Mouse (Mus musculus) C3H10T1/2 (cell line): ENCODE data around the gene Gstz1. TPM values are rescaled to one million over a fixed set of nuclear protein-coding genes. Genes with fewer than 3 reads are reported as not detected.

ENCODE experiments used
- polyA plus RNA-seq, 2 experiments: library from polyadenylated mRNA; unstranded; fragments of >200 nt; fragmentation: generic; extraction: Trizol; gene quantifications; one replicate each; pipeline ENCODE4 v1.2.1; 2012; ENCODE audit warnings: missing spikeins in 2 of 2

The Gstz1 gene
- 10 to 100 TPM; 21.1 to 49.3 TPM for polyA plus RNA-seq

GRCm38 (mm10) chr12:87146966-87147365 is at the start of gene Gstz1:
Gene Gstz1 (plus strand): TSS chr12:87147165.

GRCm38 (mm10) chr12:87102165-87102631 is 44.8 kb upstream of the Gstz1 start, which contains the start of gene Ngb:
Gene Ngb (minus strand): TSS chr12:87102539.

GRCm38 (mm10) chr12:87147395-87148089 is 577 bp downstream of the Gstz1 start, which contains the start of gene Pomt2:
Gene Pomt2 (minus strand): TSS chr12:87147968.

GRCm38 (mm10) chr12:87199206-87199972 is 52.4 kb downstream of the Gstz1 start, which contains the start of gene Samd15:
Gene Samd15 (plus strand): TSS chr12:87199723.

GRCm38 (mm10) chr12:87199973-87200586 is 53.1 kb downstream of the Gstz1 start, which contains the start of gene Tmed8:
Gene Tmed8 (minus strand): TSS chr12:87200454.

Other genes with a start within 250 kb of the Gstz1 start
- gene Cipc, start 200.1 kb upstream of the Gstz1 start, polyA plus RNA-seq, result 1 to 10 TPM; 1.2 to 6.9 TPM
- under 1 TPM; 0.01 to 0.15 TPM for gene Zdhhc22, start 156.7 kb upstream of the Gstz1 start, polyA plus RNA-seq
- under 1 TPM in 1 of 2 experiments, not detected in 1; 0.13 TPM for gene Tmem63c, start 125.8 kb upstream of the Gstz1 start, polyA plus RNA-seq
- under 1 TPM; 0.01 to 0.25 TPM for gene Ngb, start 44.6 kb upstream of the Gstz1 start, polyA plus RNA-seq
- gene Pomt2, start 803 bp downstream of the Gstz1 start, polyA plus RNA-seq, result 1 to 10 TPM; 6.8 to 9.7 TPM
- gene Samd15, start 52.6 kb downstream of the Gstz1 start, polyA plus RNA-seq, result under 1 TPM; 0.05 to 0.54 TPM
- 1 to 10 TPM in 1 of 2 experiments, under 1 TPM in 1; 0.25 to 1.7 TPM for gene Tmed8, start 53.3 kb downstream of the Gstz1 start, polyA plus RNA-seq
- under 1 TPM; 0.07 to 0.61 TPM for gene Noxred1, start 91.6 kb downstream of the Gstz1 start, polyA plus RNA-seq
- 10 to 100 TPM in 1 of 2 experiments, 1 to 10 TPM in 1; 7.7 to 31.7 TPM for gene Vipas39, start 119.1 kb downstream of the Gstz1 start, polyA plus RNA-seq
- 100 to 1,000 TPM in 1 of 2 experiments, 10 to 100 TPM in 1; 63.0 to 114 TPM for gene Ahsa1, start 119.3 kb downstream of the Gstz1 start, polyA plus RNA-seq
- gene Ism2, start 152.5 kb downstream of the Gstz1 start, polyA plus RNA-seq, result under 1 TPM; 0.29 to 0.93 TPM
- gene Sptlc2, start 241.2 kb downstream of the Gstz1 start, polyA plus RNA-seq, result 10 to 100 TPM; 10.8 to 38.9 TPM